Mouse (Mus musculus) brain, adult 2 months (tissue): Measurements from ENCODE around the gene Usp43.

Source experiments
- DNase-seq: peaks from one replicate; pipeline ENCODE4 v3.0.0; 2011; ENCODE audit warnings: low read depth, low spot score

The Usp43 gene

DNA sequence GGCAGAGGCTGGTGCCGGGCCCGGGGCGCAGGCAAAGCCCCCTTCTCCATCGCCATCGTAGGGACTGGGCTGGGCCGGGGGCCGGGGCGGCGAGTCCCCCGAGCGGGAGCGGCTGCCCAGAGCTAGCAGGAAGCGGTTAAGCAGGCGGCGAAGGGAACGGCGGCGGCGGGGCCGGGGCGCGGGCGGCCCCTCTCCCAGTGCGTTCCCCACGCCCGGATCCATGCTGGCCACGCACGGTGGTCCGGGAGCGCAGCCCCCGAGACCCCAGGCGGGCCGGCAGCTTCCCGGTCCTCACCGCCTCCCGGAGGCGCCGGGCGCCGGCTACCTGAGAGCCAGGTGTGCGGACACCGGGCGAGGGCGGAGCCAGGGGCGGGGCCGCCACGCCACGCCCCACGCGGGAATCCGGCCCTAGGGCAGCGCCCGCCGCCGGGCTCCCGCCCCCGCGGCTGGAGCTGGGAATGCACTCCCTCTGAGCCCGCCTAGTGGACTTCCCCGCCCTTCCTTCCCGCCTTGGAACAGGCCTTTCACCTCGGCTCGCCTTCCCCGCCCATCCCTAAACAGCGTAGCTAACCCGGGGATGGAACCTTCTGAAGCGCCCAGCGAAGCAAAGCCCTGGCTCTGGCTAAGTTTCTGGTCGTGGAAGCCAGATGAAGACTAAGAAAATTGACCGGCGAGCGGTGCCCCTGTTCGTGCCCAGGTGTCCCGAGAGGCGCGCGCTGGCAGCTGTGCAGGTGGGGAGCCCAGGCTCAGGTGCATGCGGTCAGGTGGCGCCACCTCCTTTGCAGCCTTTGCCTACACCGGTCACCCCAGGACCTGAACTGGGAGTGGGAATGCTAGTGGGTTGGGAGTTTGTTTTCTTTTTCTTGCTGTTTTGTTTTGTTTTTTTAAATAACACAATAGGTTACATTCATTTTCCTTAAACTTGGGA lies at the start of gene Usp43:
Usp43 (minus strand) TSS at position 327 of the 928 bp plus-strand sequence.
- DNase-seq: peak; percentile 20

DNA sequence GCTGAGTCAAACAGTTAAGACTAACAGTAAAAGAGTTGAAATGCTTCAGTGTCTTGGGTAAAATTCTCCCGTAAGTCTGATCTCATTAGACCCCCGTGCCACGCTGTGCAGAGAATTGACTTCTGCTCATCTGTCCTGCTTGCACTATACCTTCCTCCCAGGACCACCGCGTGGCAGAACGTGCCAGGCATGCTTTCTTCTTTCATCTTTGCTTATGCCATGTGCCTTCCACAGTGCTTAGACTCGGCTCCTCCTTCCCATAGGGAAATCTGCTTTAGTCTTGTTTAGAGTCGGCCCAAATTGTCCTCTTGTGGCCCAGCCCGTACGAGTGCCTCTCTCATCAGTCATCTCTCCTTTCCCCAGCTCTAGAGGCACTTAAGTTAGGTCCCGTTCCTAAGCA lies 45.9 kb upstream of the Usp43 start:
- no peak for DNase-seq

DNA sequence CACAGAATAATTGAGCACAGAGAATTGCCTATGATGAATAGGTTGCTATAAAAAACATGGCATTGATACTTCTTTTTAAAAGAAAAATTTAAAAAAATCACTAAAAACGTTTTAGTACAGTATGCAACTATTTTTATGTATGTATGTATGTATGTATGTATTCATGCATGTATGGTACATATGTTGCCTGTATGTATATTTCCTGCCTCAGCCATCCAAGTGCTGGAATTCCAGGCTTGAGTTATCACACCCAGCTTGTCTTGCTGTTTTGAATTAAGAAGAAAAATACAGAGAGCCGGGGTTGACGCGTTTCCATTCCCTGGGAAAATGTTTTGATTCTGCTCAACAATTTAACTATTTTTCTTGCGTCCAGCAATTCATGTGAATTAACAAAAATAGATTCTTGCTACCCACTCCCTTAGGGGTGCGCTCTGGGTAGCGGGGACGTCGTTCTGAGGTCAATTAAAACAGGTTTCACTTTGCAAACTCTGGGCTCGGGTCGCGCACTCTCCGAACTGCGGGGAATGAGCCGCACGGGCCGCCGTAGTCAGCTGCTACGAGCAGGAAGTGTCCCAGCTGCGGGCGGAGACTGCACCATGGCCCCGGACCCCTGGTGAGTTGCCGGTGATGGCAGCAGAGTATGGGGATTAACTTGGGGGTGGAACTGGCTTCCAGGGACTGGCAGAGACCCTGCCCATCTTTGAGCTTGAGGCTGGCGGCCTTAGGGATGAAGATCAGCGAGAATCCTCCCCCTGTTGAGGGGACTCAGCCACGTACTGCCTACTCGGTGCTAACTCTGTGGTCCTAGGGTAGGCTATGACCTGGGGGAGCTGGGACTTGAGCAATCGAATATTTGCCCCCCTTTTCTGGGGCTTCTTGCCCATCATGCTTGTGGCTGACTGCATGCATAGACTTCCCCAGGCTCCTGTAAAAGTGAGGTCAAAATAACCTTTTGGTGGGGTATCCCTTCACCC lies 44.2 kb upstream of the Usp43 start, which contains the start of gene Stx8:
Stx8 (plus strand) TSS at position 289 of the 974 bp plus-strand sequence.
- DNase-seq: peak; percentile 94

DNA sequence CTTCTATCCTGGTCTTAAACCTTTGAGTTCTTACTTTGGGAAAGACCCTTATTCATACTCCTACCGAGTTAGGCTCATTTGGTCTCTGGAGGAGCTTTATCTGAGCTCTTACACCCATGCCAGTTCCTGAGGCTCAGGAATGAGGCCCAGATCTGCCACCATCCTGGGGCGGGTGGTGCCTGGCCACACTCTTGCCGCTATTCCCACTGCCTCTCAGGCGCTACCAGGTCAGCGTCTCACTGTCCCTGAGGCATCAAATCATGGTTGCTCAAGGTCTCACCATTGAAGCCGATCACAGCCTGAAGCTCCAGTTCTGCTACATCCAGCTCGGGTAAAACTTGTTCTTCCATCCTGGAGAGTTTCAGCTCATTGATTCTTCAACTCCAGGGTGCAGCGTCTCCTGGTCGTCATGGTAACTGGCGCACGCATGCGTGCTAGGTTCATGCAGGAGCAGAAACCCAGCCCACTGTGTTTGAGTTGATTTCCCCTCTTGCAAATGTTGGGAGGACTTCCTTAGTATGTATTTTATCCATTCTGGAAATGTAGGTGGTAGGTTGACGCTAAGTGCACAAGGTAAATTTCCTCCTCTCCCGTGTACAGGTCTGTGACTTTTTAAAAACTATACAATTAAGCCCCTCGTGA lies 43.4 kb upstream of the Usp43 start, which contains the start of gene Cfap52:
Cfap52 (minus strand) TSS at position 410 of the 642 bp plus-strand sequence.
- peak; percentile 91 for DNase-seq

DNA sequence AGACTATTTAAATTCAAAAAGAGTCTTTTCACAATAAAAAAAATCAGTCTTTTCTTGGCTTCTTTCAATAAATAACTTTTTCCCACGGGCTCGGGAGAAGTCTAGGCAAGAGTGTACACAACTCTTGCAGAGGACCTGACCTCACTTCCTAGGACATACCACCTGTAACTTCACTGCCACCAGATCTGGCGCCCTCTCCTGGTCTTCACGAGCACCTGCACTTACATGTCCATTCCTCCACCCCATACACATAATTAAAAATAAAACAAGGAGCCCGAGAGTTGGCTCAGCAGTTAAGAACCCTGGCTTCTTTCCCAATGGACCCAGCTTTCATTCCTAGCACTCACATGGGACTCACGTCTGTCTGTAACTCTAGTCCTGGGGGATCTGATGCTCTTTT lies 42.2 kb upstream of the Usp43 start:
- no peak for DNase-seq

DNA sequence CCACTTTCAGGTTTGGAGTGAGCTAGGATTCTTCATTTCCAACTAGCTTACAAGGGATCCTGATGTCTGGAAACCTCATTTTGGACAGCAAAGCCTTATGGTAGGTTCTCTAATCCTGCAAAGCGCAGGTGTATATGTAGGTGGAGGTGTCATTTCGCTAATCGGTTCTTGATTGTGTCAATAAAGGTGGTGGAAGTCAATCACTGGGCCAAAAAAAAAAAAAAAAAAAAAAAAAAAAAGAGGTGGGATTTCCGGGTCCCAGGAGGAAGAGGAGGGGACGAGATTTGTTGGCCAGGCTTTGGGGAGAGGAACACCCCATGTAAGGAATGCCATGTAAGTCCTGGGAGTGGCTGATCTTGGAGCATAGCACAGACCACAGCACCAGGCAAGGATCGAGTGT lies 32.5 kb upstream of the Usp43 start:
- DNase-seq: no peak

DNA sequence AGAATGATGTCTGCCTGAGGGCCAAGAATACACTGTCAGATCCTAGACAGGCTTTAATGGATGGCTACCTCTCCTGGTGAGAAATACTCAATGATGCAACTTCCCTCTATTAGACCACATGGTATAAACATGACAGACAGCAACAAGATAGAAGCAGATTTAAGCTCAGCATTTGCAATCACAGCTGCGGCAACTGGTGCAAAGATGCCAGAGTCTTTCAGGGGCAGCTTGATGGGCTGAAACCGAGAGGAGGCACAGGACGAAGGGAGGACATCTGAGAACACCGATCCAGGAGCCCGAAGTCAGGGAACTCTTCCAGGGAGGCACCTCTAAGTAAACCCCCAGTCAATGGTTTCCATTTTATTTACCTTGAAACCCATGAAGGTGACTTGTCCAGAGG lies 31.7 kb upstream of the Usp43 start:
- no peak for DNase-seq

DNA sequence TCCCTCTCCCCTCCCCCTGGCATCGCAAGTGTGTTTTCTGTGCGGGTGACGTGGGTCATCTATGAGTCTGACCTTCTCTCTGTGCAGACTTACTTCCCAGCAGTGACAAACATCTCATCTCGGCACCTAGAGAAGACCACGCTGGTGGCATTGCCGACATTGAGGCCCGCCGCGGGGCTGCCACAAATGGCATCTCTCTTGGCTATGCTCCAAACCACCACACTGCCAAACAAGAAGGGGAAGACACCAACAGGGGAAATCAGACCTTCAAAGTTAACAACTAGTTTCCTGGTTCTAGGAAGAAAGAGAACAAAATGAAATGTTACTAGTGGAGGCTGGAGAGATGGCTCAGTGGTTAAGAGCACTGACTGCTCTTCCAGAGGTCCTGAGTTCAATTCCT lies 27.5 kb upstream of the Usp43 start:
- DNase-seq: no peak

DNA sequence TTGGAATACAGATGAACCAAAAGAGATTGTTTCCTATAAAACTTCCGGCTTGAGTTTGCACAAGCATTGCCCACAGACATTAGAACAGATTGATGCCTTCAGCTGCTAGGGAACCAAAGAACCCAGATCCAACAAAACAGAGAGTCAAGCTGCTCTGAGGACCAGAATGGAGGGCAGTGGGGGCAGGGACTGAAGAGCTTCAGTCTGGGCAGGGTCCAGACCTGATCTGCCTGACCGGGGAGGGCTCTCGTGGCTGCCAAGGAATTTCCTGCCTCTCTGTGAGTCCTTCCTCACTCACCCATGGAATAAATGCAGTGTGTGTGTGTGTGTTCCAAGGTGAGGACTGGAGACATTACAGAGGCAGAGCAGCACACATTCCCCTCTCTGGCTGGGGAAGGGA lies 26.3 kb upstream of the Usp43 start:
- no peak for DNase-seq

DNA sequence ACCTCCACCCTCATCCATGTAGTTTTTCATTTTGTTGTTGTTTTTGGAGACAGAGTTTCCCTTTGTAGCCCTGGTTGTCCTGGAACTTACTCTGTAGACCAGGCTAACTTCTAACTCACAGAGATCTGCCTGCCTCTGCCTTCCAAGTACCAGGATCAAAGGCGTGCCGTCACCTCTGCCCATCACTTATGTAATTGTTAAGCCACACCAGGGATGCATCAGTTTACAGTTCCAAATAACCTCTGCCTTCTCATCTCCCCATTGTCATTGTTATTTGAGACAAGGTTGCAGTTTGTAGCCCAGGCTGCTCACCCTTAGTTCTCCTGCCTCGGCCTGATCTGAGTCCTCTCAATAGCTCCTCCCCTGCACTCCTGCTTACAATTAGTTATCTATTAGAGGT lies 10.2 kb upstream of the Usp43 start:
- no peak for DNase-seq

DNA sequence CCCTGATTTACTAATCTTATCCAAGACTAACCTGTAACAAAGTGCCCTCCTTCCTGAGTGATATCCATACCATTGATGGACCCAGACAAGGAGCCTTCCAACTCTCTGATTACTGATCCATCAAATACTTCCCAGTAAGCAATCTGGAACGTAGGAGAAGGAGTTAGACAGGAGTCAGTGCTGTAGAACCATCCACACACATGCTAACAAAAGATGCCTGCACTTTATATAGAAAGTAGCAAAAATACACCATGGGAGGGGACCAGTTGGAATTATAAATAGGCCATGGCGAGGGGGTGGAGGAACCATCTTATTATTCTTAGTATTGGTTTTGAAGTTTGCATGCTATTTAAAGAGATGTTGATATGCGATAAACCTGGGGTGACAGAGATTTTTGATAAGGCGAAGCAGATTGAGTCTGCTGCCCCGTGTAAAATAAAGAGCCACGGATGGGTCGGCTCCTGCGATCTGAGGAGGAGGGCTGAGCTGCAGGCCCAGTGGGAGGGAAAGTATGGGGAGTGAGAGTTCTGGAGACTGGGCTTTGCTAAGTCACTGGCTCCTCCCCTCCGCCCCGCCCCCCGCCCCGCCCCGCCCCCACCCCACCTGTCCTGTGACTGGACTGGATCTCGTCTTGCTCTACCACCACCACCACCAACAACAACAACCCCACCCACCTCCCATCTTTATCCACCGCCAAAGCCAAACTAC lies 4.5 kb upstream of the Usp43 start:
- DNase-seq: peak; percentile 46

DNA sequence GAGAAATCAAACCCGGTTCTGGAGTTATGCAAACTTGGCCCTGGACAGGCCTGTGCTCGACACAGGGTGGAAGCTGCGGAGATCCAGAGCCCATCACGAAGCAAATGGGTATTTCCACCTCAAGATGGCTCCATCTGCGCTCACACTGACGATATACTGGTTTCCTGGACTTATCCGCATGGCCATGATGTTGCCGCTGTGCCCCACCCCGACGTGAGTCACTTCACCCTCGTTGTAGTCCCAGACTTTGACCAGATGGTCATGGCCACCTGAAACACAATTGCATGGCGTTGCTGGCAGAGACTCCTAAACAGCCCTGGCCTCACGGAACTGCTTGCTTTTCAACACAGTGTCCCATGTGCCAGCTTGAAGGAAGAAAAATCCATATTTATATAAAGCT lies 3.0 kb upstream of the Usp43 start:
- DNase-seq: peak; percentile 48

DNA sequence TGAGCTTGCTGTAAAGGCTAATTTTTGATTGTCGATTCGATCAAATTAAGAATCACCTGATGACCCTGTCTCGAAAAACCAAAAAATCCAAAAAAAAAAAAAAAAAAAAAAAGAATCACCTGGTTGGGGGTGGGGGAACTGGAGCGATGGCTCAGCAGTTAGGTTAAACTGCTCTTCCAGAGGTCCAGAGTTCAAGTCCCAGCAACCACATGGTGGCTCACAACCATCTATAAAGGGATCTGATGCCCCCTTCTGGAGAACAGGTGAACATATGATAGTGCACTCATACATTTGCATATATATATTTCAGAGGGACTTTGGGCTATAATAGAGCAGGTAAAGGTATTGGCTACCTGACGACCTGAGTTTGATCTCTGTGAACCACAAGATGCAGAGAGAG lies 1.8 kb upstream of the Usp43 start:
- no peak for DNase-seq

DNA sequence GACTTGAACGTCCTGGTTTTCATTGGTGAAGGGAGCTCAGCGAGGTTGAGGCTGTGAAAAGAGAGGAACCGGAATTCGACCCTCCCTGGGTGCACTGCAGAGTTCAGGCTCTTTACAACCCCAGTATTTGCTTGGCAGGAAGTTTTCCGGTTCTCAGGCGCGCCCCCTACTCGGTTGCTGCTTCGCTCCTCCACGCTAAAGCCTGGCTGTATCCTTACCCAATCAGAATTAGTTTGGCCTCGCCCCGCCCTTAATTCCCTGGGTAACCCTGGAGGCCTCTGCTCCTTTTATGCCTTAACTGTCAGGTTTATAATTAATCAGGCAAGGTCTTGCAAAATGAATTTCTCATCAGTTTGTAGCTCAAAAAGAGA lies 787 bp upstream of the Usp43 start:
- DNase-seq: peak; percentile 65

DNA sequence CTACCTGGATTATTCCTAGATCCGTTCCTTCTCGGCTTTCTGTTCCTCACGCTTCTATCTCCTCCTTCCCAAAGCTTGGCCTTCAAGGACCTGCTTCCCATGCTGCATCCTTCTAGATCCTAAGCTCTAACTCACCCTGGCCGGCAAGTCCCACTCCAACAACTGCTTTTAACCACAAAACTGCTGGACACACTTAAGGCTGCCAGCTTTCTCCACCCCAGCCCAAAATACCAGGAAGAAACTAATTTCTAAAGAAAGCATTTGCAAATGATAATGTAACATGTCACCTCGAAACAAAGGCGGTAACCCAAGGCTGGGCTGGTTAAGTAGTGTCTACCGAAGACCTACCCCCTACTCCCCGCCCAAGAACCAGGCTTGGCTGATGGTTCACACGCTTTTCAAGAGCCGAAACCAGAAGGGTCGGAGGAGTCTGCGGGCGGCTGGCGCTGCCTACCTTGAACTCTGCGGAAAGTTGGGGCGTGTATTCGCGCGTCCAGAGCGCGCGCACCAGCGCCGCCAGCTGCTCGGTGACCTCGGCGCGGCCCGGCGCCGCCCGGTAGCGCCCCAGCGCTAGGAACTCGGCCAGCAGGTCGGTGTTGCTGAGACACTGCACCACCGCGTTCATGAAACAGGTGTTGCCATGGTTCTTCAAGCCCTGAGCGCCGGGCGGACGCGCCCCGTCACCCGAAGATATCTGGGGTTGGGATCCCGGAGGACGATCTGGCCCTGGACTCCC lies 694 bp downstream of the Usp43 start:
- peak; percentile 25 for DNase-seq

DNA sequence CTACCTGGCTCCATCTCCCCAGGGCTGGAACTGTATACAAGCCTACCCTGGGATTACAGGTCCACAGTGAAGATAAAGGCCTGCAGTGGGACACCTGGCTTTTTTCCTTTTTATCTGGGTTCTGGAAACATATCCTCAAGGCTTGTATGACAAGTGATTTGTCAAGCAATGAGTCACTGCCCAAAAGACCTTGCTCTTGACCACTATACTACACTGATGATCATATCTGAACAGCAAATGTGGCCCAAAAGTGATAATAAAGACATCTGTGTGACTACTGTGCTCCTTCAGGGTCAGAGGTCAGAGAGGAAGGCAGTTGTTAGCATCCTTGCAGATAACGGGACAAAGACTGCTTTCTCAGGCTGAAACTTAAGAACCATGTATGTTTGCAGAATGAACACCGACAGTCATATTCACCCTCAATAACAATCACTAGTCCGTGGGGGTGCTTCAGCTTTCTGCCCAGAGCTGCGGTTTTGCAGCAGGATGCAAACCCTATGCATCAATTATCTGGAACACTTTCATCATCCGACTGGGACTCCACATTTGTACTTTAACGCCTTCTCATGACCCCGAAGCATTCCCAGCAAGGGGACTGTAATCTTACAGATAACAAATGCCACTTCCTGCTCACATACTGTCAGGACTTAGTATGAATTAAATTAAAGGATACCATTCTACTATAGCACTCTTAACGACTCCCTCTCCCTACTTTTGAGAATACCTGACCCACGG lies 1.6 kb downstream of the Usp43 start:
- DNase-seq: no peak

DNA sequence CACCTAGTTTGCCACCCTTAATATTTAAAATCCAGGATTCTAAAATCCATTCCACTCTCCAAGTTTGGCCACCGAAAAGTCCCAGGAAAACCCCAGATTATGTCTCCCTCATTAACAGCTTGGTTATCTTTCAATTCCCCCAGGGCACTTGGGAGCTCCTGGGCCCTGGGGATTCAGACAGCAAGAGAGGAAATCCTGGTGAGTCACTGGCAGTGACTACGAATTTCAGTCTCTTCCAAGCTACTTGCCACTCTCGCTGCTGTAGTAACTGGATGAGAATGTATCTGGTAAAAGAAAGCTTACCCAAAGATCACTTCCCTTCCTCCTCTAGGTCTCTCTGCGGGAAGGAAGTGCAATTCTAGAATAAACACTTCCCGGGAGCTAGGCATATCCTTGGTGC lies 2.4 kb downstream of the Usp43 start:
- DNase-seq: peak; percentile 35

DNA sequence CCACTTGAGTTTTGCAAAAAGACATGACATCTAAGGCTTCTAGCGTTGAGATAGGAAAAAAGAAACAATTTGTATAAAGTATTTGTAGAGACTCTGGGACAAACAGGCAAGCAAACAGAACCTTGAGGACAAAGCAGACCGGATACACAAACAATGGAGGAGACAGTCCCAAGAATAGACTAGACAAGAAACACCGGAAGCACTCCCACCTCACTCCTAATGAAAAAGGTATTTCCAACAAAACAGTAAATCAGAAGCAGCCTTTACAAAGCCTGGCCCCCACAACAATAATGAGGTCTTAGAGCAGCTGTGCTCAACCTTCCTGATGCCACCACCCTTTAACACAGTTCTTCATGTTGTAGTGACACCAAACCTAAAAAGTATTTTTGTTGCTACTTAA lies 4.8 kb downstream of the Usp43 start:
- DNase-seq: no peak

DNA sequence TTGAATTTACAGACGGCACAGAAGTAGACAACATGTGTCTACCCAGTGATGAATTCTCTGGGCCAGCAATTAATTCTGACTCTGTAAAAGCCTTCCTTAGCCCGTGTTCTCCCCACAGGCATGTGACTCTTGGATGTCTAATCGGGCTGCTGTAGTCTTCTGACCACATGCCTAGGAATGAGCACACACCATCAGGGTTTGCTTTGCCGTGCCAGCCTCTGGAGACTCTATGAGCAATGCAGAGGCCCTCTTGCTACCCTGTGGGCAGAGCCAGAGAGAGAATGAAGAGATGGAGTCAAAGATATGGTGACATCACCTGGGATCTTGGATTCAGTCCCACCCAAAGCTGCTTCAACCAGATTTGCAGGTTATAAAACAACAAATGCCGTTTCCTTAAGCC lies 10.9 kb downstream of the Usp43 start:
- DNase-seq: no peak

DNA sequence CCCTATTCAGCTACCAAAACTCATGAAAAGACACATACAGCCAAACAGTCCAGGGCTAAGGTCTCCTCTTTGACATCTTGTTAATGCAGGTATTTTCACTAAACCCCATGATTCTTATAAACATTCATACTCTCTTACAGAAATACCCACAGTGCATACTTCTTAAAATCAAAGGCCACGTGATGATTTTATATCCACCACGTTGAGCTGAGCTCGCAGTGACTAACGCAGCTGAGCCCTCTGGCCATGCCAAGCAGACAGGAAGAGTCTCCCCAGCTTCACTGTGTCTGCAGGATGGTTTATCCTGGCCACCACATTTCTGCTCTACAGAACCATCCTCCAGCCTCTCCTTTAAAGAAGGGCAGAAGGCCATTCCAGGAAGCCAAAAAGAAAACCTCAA lies 18.2 kb downstream of the Usp43 start:
- no peak for DNase-seq
